Mouse (Mus musculus) kidney, postnatal 4 days (tissue): ENCODE measurements around the gene Ppp1r9a.

Experiments used
- DNase-seq, 2 experiments: peaks; one replicate each; pipeline ENCODE4 v3.0.0; 2021; ENCODE audit warnings: mixed read lengths in 2 of 2

Ppp1r9a gene

GRCm38 (mm10) chr6:5110715-5111048, 208.0 kb downstream of the Ppp1r9a start:
- DNase-seq: no peak

- no peak for DNase-seq
Observed at GRCm38 (mm10) chr6:5113103-5113502, 210.4 kb downstream of the Ppp1r9a start.

- DNase-seq: no peak
Observed at GRCm38 (mm10) chr6:5113734-5114133, 211.0 kb downstream of the Ppp1r9a start.

GRCm38 (mm10) chr6:5114857-5115256, 212.1 kb downstream of the Ppp1r9a start:
- DNase-seq: no peak

GRCm38 (mm10) chr6:5119181-5119910, 216.6 kb downstream of the Ppp1r9a start:
- no peak for DNase-seq

- DNase-seq: no peak
Observed at GRCm38 (mm10) chr6:5120229-5120628, 217.5 kb downstream of the Ppp1r9a start.

- DNase-seq: no peak
Observed at GRCm38 (mm10) chr6:5129364-5130093, 226.8 kb downstream of the Ppp1r9a start.

- DNase-seq: no peak
Observed at GRCm38 (mm10) chr6:5134986-5135385, 232.3 kb downstream of the Ppp1r9a start.

- peak in 1 of 2 experiments; percentile 31 for DNase-seq
Observed at GRCm38 (mm10) chr6:5136046-5136445, 233.3 kb downstream of the Ppp1r9a start.

- DNase-seq: peak in 1 of 2 experiments; percentile 13
Observed at GRCm38 (mm10) chr6:5138875-5139631, 236.3 kb downstream of the Ppp1r9a start.

GRCm38 (mm10) chr6:5139666-5140065, 236.9 kb downstream of the Ppp1r9a start:
- DNase-seq: peak in 1 of 2 experiments; percentile 6

- no peak for DNase-seq
Observed at GRCm38 (mm10) chr6:5147488-5148142, 244.9 kb downstream of the Ppp1r9a start.

- no peak for DNase-seq
Observed at GRCm38 (mm10) chr6:5149941-5150340, 247.2 kb downstream of the Ppp1r9a start.

GRCm38 (mm10) chr6:5151171-5151570, 248.5 kb downstream of the Ppp1r9a start:
- peak; percentile 24 to 29 for DNase-seq

- no peak for DNase-seq
Observed at GRCm38 (mm10) chr6:5152185-5152584, 249.5 kb downstream of the Ppp1r9a start.

- no peak for DNase-seq
Observed at GRCm38 (mm10) chr6:5154786-5155185, 252.1 kb downstream of the Ppp1r9a start.

GRCm38 (mm10) chr6:5155313-5155927, 252.7 kb downstream of the Ppp1r9a start:
- no peak for DNase-seq

- no peak for DNase-seq
Observed at GRCm38 (mm10) chr6:5156541-5157425, 254.1 kb downstream of the Ppp1r9a start.

GRCm38 (mm10) chr6:5159385-5159791, 256.7 kb downstream of the Ppp1r9a start:
- DNase-seq: peak in 1 of 2 experiments; percentile 16

- DNase-seq: no peak
Observed at GRCm38 (mm10) chr6:5162052-5162451, 259.3 kb downstream of the Ppp1r9a start.

- no peak for DNase-seq
Observed at GRCm38 (mm10) chr6:5163507-5164144, 260.9 kb downstream of the Ppp1r9a start.
